Mouse (Mus musculus) liver, embryonic 11.5 days (tissue): ENCODE data around the gene Hypm. TPM values are rescaled to one million over a fixed set of nuclear protein-coding genes. Genes with fewer than 3 reads are reported as not detected.

Experiments
- polyA plus RNA-seq: library from polyadenylated mRNA; unstranded; fragments of >200 nt; fragmentation: Nextera tagmentation; extraction: Ambion mirVana; gene quantifications from 2 replicates; pipeline ENCODE4 v1.2.1, GENCODE M21; 2014

Gene Hypm
- polyA plus RNA-seq, 1 experiment from 2014 or later, result not detected

Other genes starting within 250 kb of the Hypm start
- 40.3 and 42.6 TPM in 2 replicates for gene Dynlt3, start 183.9 kb upstream of the Hypm start, polyA plus RNA-seq
- gene H2al3, start 2.8 kb downstream of the Hypm start, polyA plus RNA-seq, result not detected in 2 replicates
- 1.7 and 2.0 TPM in 2 replicates for gene Sytl5, start 38.7 kb downstream of the Hypm start, polyA plus RNA-seq